Mouse (Mus musculus) neural tube, embryonic 14.5 days (tissue): ENCODE results near the gene Cacng8. TPM values are rescaled to one million over a fixed set of nuclear protein-coding genes. Genes with fewer than 3 reads are reported as not detected.
"Not testable (repeated sequence)": the region's sequence is repeated elsewhere in the genome, so short reads cannot be mapped to it uniquely, and the experiment has no call there.

Source experiments
- ATAC-seq: fragments of 200-750 bp; cut with Nextera tagmentation; 2 replicates; pipeline ENCODE4 v1.8.0; 2017; ENCODE audit warnings: low read depth, mild to moderate bottlenecking, moderate TSS enrichment, moderate library complexity
- H3K27ac ChIP-seq: fragments of 300-500 bp; sonication (generic); 2 replicates; pipeline ENCODE4 v1.5.1; 2014; ENCODE audit warnings: low read depth, mild to moderate bottlenecking, control low read depth, low read length, moderate library complexity, mixed read lengths
- H3K27me3 ChIP-seq: fragments of 300-500 bp; sonication (generic); 2 replicates; pipeline ENCODE4 v1.6.1; 2014; ENCODE audit warnings: low read length; ENCODE audit not compliant: control insufficient read depth, insufficient read depth
- H3K36me3 ChIP-seq: fragments of 300-500 bp; sonication (generic); 2 replicates; pipeline ENCODE4 v1.6.1; 2014; ENCODE audit warnings: low read length, mixed read lengths; ENCODE audit not compliant: control insufficient read depth, insufficient read depth
- H3K4me1 ChIP-seq: fragments of 300-500 bp; sonication (generic); 2 replicates; pipeline ENCODE4 v1.6.1; 2014; ENCODE audit warnings: low read length; ENCODE audit not compliant: control insufficient read depth, insufficient read depth
- H3K4me2 ChIP-seq: fragments of 300-500 bp; sonication (generic); 2 replicates; pipeline ENCODE4 v1.6.1; 2014; ENCODE audit warnings: mild to moderate bottlenecking, low read depth, low read length, control low read depth
- H3K4me3 ChIP-seq: fragments of 300-500 bp; sonication (generic); 2 replicates; pipeline ENCODE4 v1.5.1; 2014; ENCODE audit warnings: low read depth, low read length, control low read depth, mixed read lengths
- H3K9ac ChIP-seq: fragments of 300-500 bp; sonication (generic); replicated peaks from 2 replicates; pipeline ENCODE4 v1.6.1; 2014; ENCODE audit warnings: low read depth, mild to moderate bottlenecking, control low read depth, low read length, mixed read lengths
- H3K9me3 ChIP-seq: fragments of 300-500 bp; sonication (generic); 2 replicates; pipeline ENCODE4 v1.6.1; 2016; ENCODE audit warnings: low read length; ENCODE audit not compliant: control insufficient read depth
- WGBS: fragments of 180-500 bp; shearing (Covaris S2); extraction: QIAGEN DNeasy Blood & Tissue Kit; methylation state at CpG from one replicate; pipeline ENCODE4 v1.1.7; 2014; 5-methylcytosine and 5-hydroxymethylcytosine counted together
- polyA plus RNA-seq: library from polyadenylated mRNA; unstranded; fragments of >200 nt; fragmentation: Nextera tagmentation; extraction: Ambion mirVana; gene quantifications from 2 replicates; pipeline ENCODE4 v1.2.1, GENCODE M21; 2014

Gene Cacng8
- polyA plus RNA-seq, 1 experiment from 2014 or later: 12.9 TPM

DNA sequence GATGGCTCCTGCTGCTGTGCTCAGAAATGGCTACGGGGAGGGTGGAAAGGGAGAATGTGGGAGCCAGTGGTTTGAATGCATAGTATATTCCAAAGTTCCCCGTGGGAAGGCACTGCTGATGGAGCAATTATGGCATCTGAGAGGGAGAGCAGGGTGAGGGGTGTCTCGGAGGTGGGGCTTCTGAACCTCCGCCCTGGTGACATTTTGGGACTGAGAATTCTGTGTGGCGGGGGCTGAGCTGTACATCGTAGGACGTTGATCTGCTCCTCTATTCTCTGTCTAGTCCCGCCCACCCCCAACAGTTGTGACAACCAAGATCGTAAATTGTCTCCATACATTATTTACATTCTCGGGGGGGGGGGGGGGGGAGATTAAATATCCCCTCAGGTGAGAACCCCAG lies 6.9 kb downstream of the Cacng8 start:
- H3K9ac ChIP-seq: no peak overlapping the region
- no peak; the same call in 1 of the 2 replicates for ATAC-seq
- peak overlapping the region; percentile 29 for H3K4me2 ChIP-seq
- no peak overlapping the region for H3K4me3 ChIP-seq
- H3K4me1 ChIP-seq: peaks cover 8% of the 10 kb centered on the region; the same call in 1 of the 2 replicates
- peaks cover 6% of the 10 kb centered on the region; the same call in 1 of the 2 replicates for H3K36me3 ChIP-seq
- 34% methylated on average over 10 of the region's 10 CpGs for WGBS
- H3K27me3 ChIP-seq: no peaks in the 10 kb centered on the region
- H3K9me3 ChIP-seq: no peaks in the 10 kb centered on the region
- H3K27ac ChIP-seq: no peak overlapping the region

DNA sequence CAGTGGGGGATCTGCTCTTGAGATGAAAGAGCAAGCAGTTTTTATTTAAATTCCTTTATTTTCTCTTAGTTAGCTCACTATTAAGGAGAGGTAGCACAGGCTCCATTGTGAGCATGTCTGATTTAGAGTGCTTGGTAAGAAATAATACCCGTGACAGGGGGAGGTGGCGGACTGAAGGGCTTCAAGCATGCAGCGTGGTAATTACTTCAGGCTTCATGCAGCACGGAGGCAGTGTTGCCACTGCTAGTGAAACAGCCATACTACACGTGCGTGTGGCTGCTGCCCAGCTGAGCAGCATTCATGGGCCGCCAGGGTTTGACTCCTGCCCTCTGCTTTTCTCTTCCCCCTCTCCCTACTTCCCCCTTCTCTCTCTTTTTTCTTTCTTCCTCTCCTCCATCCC lies 7.3 kb downstream of the Cacng8 start:
- H3K9ac ChIP-seq: no peak overlapping the region
- no peaks in the 10 kb centered on the region for H3K9me3 ChIP-seq

DNA sequence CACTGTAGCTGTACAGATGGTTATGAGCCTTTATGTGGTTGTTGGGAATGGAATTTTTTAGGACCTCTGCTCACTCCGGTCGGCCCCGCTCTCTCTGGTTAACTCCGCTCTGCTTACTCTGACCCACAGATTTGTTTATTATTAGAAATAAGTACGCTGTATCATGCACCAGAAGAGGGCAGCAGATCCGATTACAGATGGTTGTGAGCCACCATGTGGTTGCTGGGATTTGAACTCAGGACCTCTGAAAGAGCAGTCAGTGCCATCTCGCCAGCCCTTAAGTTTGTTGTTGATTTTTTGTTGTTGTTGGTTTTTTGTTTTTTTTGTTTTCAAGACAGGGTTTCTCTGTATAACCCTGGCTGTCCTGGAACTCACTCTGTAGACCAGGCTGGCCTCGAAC lies 7.9 kb downstream of the Cacng8 start:
- 91% methylated on average over 8 of the region's 8 CpGs for WGBS
- not testable (repeated sequence) for H3K27ac ChIP-seq, H3K9me3 ChIP-seq, H3K4me2 ChIP-seq, H3K36me3 ChIP-seq, H3K27me3 ChIP-seq, H3K9ac ChIP-seq, H3K4me1 ChIP-seq, ATAC-seq, H3K4me3 ChIP-seq

More for the DNA sequence above, 7.3 kb downstream of the Cacng8 start:
- 9% methylated on average over 7 of the region's 7 CpGs for WGBS
- peak; percentile 75 for ATAC-seq
- Histone ChIP-seq H3K27ac (no peak overlapping the region), H3K4me2 (peak overlapping the region; percentile 29), H3K4me1 (peaks cover 8% of the 10 kb centered on the region; the same call in 1 of the 2 replicates), H3K27me3 (no peaks in the 10 kb centered on the region), H3K4me3 (no peak overlapping the region), H3K36me3 (peaks cover 6% of the 10 kb centered on the region; the same call in 1 of the 2 replicates)

- Histone ChIP-seq H3K9me3 (no peaks in the 10 kb centered on the region), H3K36me3 (no peaks in the 10 kb centered on the region), H3K4me3 (no peak overlapping the region), H3K9ac (no peak overlapping the region), H3K4me1 (peaks cover 8% of the 10 kb centered on the region; the same call in 1 of the 2 replicates), H3K4me2 (no peak overlapping the region), H3K27ac (no peak overlapping the region), H3K27me3 (no peaks in the 10 kb centered on the region)
- no peak for ATAC-seq
These were observed 9.5 kb downstream of the Cacng8 start for GRCm38 (mm10) chr7:3399937-3400336.

- H3K9me3 ChIP-seq: no peaks in the 10 kb centered on the region
- no peak overlapping the region for H3K9ac ChIP-seq
- no peak overlapping the region for H3K4me3 ChIP-seq
- H3K27me3 ChIP-seq: peaks cover 20% of the 10 kb centered on the region
- no peak for ATAC-seq
- no peak overlapping the region for H3K27ac ChIP-seq
- H3K4me1 ChIP-seq: peaks cover 5% of the 10 kb centered on the region
- WGBS: 71% methylated on average over 11 of the region's 11 CpGs
- no peaks in the 10 kb centered on the region for H3K36me3 ChIP-seq
- H3K4me2 ChIP-seq: no peak overlapping the region
These were observed 19.4 kb downstream of the Cacng8 start for GRCm38 (mm10) chr7:3409729-3410520.

DNA sequence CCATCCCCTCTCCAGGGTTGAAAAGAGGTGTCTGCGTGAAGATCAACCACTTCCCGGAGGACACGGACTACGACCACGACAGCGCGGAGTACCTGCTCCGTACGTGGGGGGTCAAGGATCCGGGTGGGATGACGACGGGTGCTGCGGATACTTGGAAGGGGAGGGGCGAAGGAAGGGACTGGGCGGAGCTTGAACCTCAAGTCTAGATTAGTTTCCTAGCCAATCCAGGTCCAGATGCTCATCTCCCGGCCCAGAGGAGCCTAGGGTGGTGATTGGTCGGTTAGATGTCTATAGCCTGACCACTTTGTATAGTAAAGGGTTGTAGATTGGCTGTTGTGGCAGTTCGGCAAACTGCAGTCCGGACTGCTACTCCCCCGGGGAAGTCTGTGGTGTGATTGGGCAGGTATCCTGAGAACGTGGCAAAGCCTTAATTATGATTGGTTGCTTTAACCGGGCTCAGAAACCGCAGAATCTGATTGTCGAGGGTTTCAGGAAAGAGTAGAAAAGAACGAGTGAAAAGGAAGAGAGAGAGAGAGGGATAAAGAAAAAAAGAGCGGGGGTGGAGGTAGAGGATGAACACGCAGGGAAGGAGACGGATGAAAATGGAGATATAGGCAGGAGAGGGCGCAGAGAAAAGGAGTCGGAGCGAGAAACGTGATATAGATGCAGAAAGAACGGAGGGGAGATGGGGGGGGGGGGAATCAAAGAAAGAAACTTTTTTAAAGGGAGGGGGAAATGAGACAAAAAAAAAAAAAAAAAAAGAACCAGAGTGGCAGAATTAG lies 20.9 kb downstream of the Cacng8 start:
- Histone ChIP-seq H3K9ac (peak overlapping the region; percentile 39; the same call in 1 of the 2 replicates), H3K27ac (no peak overlapping the region), H3K4me1 (peaks cover 8% of the 10 kb centered on the region), H3K9me3 (no peaks in the 10 kb centered on the region), H3K36me3 (no peaks in the 10 kb centered on the region), H3K4me3 (peak overlapping the region; percentile 31), H3K27me3 (peaks cover 26% of the 10 kb centered on the region), H3K4me2 (peak overlapping the region; percentile 80)
- under 1% methylated on average over 33 of the region's 33 CpGs for WGBS
- peak; percentile 91 for ATAC-seq

DNA sequence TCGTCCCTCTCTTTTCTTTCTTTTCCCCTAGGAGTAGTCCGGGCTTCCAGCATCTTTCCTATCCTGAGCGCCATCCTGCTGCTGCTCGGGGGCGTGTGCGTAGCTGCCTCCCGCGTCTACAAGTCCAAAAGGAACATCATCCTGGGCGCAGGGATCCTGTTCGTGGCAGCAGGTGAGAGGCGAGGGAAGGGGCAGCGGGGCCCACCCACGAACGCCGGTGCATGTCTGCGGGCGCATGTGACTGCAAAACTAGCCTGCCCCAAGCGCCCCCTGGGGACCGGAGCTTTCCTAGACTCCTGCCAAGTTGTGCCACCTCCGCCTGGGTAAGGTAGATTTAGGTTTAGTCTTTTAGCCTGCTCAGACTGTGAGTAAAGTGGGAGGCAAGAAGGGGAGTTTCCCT lies 21.6 kb downstream of the Cacng8 start:
- Histone ChIP-seq H3K9me3 (no peaks in the 10 kb centered on the region), H3K4me1 (peaks cover 8% of the 10 kb centered on the region), H3K4me3 (peak overlapping the region; percentile 31), H3K9ac (peak overlapping the region; percentile 39; the same call in 1 of the 2 replicates), H3K27ac (no peak overlapping the region), H3K27me3 (peaks cover 30% of the 10 kb centered on the region), H3K36me3 (no peaks in the 10 kb centered on the region), H3K4me2 (peak overlapping the region; percentile 80)
- WGBS: under 1% methylated on average over 20 of the region's 20 CpGs
- ATAC-seq: no peak

GRCm38 (mm10) chr7:3414888-3415287 lies 24.4 kb downstream of the Cacng8 start:
- under 1% methylated on average over 42 of the region's 47 CpGs for WGBS
- ATAC-seq: 0 out of 2 replicates have a peak, but pooled peaks have one; percentile 7
- H3K9ac ChIP-seq: peak overlapping the region; percentile 64
- H3K4me1 ChIP-seq: peaks cover 8% of the 10 kb centered on the region
- peak overlapping the region; percentile 98 for H3K4me2 ChIP-seq
- H3K9me3 ChIP-seq: no peaks in the 10 kb centered on the region
- H3K36me3 ChIP-seq: no peaks in the 10 kb centered on the region
- no peak overlapping the region for H3K27ac ChIP-seq
- H3K4me3 ChIP-seq: peak overlapping the region; percentile 53
- peaks cover 35% of the 10 kb centered on the region for H3K27me3 ChIP-seq

- Histone ChIP-seq H3K27ac (no peak overlapping the region), H3K9me3 (no peaks in the 10 kb centered on the region), H3K4me1 (peaks cover 8% of the 10 kb centered on the region), H3K9ac (peak overlapping the region; percentile 64), H3K36me3 (no peaks in the 10 kb centered on the region), H3K4me2 (peak overlapping the region; percentile 98), H3K4me3 (peak overlapping the region; percentile 53), H3K27me3 (peaks cover 36% of the 10 kb centered on the region)
- WGBS: 0% methylated on average over 32 of the region's 60 CpGs
- ATAC-seq: peak; percentile 29; the same call in 1 of the 2 replicates
These were observed 24.9 kb downstream of the Cacng8 start for GRCm38 (mm10) chr7:3415378-3415777.
